Mouse (Mus musculus): Measurements from ENCODE around the gene Col6a6. TPM values are rescaled to one million over a fixed set of nuclear protein-coding genes. Genes with fewer than 3 reads are reported as not detected.

Gene Col6a6
- polyA plus RNA-seq, 1 experiment, result 0.38 TPM

GRCm38 (mm10) chr9:105765891-105766290, 62.1 kb downstream of the Col6a6 start:
- TF ChIP-seq CTCF (IDR thresholded peaks at IDR 0.05; ENCODE audit: borderline replicate concordance, extremely low read depth, insufficient read depth, insufficient read length) (no peak), POLR2A (IDR thresholded peaks at IDR 0.05; ENCODE audit: borderline replicate concordance, extremely low read depth, insufficient read depth, insufficient read length, poor library complexity, severe bottlenecking) (no peak)
- DNase-seq (ENCODE audit: low read depth), result no peak

GRCm38 (mm10) chr9:105764681-105765080, 63.3 kb downstream of the Col6a6 start:
- DNase-seq (ENCODE audit: low read depth), result no peak
- no peak for TF ChIP-seq POLR2A (IDR thresholded peaks at IDR 0.05; ENCODE audit: borderline replicate concordance, extremely low read depth, insufficient read depth, insufficient read length, poor library complexity, severe bottlenecking)
- TF ChIP-seq CTCF (IDR thresholded peaks at IDR 0.05; ENCODE audit: borderline replicate concordance, extremely low read depth, insufficient read depth, insufficient read length), result no peak

- TF ChIP-seq POLR2A (IDR thresholded peaks at IDR 0.05; ENCODE audit: borderline replicate concordance, extremely low read depth, insufficient read depth, insufficient read length, poor library complexity, severe bottlenecking), result no peak
- no peak for TF ChIP-seq CTCF (IDR thresholded peaks at IDR 0.05; ENCODE audit: borderline replicate concordance, extremely low read depth, insufficient read depth, insufficient read length)
- no peak for DNase-seq (ENCODE audit: low read depth)
Measured at GRCm38 (mm10) chr9:105764127-105764526, 63.8 kb downstream of the Col6a6 start.

DNA sequence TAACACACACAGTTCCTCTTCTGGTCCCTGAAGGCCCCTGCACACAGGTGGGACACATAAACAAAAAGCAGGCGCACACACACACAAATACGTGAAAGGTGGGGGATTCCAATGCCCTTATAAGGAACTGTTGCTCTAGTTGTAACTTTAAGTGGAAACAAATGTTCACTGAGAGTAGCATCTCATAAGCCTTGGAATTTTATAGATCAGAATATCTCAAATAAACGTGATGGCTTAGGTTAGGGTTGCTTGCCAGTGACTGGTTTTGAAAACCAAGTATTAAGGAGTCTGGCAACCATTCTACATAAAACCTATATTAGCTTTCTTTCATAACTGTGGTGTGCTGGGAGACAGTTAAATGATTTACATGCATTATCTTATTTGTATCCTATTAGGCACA, 64.3 kb downstream of the Col6a6 start:
- no peak for TF ChIP-seq POLR2A (IDR thresholded peaks at IDR 0.05; ENCODE audit: borderline replicate concordance, extremely low read depth, insufficient read depth, insufficient read length, poor library complexity, severe bottlenecking)
- no peak for TF ChIP-seq CTCF (IDR thresholded peaks at IDR 0.05; ENCODE audit: borderline replicate concordance, extremely low read depth, insufficient read depth, insufficient read length)
- no peak for DNase-seq (ENCODE audit: low read depth)

DNA sequence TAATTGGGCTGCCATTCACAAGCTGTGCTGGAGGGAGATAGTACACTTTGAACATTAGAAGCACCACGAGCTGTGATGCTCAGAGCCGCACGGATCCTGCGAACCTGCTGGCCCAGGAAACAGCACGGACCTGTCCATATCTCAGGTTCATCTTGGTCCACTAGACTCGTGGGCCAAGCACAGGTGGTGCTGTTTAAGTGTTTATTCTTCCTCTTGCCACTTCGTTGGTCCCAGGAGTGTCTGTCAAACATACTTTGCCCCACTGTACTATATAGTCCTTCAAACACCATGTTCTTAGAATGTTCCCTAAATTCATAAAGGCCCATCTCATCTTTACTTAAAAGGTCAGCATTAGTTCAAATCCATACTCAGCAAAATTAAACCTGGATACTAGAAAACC, 65.7 kb downstream of the Col6a6 start:
- no peak for DNase-seq (ENCODE audit: low read depth)

GRCm38 (mm10) chr9:105758861-105759260, 69.1 kb downstream of the Col6a6 start:
- TF ChIP-seq POLR2A (IDR thresholded peaks at IDR 0.05; ENCODE audit: borderline replicate concordance, extremely low read depth, insufficient read depth, insufficient read length, poor library complexity, severe bottlenecking) (no peak), CTCF (IDR thresholded peaks at IDR 0.05; ENCODE audit: borderline replicate concordance, extremely low read depth, insufficient read depth, insufficient read length) (no peak)
- no peak for DNase-seq (ENCODE audit: low read depth)

More for the DNA sequence above, 65.7 kb downstream of the Col6a6 start:
- TF ChIP-seq POLR2A (IDR thresholded peaks at IDR 0.05; ENCODE audit: borderline replicate concordance, extremely low read depth, insufficient read depth, insufficient read length, poor library complexity, severe bottlenecking) (no peak), CTCF (IDR thresholded peaks at IDR 0.05; ENCODE audit: borderline replicate concordance, extremely low read depth, insufficient read depth, insufficient read length) (no peak)

GRCm38 (mm10) chr9:105758173-105758765, 69.7 kb downstream of the Col6a6 start:
- no peak for DNase-seq (ENCODE audit: low read depth)
- TF ChIP-seq POLR2A (IDR thresholded peaks at IDR 0.05; ENCODE audit: borderline replicate concordance, extremely low read depth, insufficient read depth, insufficient read length, poor library complexity, severe bottlenecking), result no peak
- no peak for TF ChIP-seq CTCF (IDR thresholded peaks at IDR 0.05; ENCODE audit: borderline replicate concordance, extremely low read depth, insufficient read depth, insufficient read length)

- DNase-seq (ENCODE audit: low read depth), result no peak
- TF ChIP-seq CTCF (IDR thresholded peaks at IDR 0.05; ENCODE audit: borderline replicate concordance, extremely low read depth, insufficient read depth, insufficient read length), result no peak
- TF ChIP-seq POLR2A (IDR thresholded peaks at IDR 0.05; ENCODE audit: borderline replicate concordance, extremely low read depth, insufficient read depth, insufficient read length, poor library complexity, severe bottlenecking), result no peak
Measured at GRCm38 (mm10) chr9:105754256-105754655, 73.7 kb downstream of the Col6a6 start.

DNA sequence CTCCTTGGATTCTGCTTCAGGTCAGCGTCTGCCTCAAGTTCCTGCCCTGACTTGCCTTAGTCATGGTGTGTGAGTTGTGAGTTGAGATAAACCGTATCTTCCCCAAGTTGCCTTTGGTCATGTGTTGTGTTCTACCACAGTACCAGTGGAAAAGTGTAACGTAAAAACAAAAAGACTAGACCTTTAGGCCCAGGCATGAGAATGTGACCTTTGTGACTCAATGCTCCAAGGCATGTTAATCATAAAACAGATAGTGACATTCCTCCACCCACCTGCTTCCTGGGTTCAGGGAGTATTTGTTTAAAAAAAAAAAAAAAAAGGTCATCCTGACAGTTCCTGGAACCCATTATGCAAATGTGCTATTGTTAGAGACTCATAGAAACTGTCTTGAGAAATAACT, 82.1 kb downstream of the Col6a6 start:
- DNase-seq (ENCODE audit: low read depth), result no peak
- no peak for TF ChIP-seq CTCF (IDR thresholded peaks at IDR 0.05; ENCODE audit: borderline replicate concordance, extremely low read depth, insufficient read depth, insufficient read length)
- TF ChIP-seq POLR2A (IDR thresholded peaks at IDR 0.05; ENCODE audit: borderline replicate concordance, extremely low read depth, insufficient read depth, insufficient read length, poor library complexity, severe bottlenecking), result no peak

DNA sequence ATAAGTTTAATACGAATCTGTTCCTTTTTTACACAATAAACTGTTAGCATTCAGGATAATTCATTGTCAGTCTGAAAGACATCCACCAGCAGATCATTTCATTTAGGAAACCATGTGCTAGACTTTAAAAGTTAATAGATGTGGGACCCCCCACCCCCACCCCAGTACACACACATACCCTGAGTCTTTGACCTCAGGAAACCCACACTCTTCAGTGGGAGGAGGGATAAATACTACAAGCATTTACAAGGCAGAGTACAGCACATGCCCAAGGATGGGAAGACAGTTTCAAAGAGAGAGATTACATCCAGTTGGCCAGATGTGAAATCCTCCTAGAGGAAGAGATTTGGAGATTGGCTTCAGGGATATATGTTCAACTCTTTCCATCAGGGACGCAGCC, 87.5 kb downstream of the Col6a6 start:
- no peak for DNase-seq (ENCODE audit: low read depth)
- TF ChIP-seq CTCF (IDR thresholded peaks at IDR 0.05; ENCODE audit: borderline replicate concordance, extremely low read depth, insufficient read depth, insufficient read length) (no peak), POLR2A (IDR thresholded peaks at IDR 0.05; ENCODE audit: borderline replicate concordance, extremely low read depth, insufficient read depth, insufficient read length, poor library complexity, severe bottlenecking) (no peak)

DNA sequence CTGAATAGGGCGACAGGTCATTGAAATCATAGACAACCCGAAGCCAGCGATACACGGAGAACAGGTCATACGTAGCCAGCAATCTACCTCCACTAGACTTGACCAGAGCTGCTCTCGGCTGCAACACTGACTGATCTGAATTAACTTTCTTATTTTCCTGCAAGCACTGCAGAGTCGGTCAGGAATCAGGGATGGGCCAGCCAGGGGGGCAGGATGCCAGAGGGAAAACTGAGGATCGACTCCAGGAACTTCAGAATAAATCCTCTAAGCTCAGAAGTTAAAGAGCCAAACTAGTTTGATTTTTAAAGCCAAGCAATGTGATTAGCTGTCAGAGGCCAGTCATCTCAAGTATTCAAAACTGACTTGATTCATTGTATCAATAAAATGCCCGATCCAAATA, 88.5 kb downstream of the Col6a6 start:
- DNase-seq (ENCODE audit: low read depth), result no peak
- TF ChIP-seq CTCF (IDR thresholded peaks at IDR 0.05; ENCODE audit: borderline replicate concordance, extremely low read depth, insufficient read depth, insufficient read length) (no peak), POLR2A (IDR thresholded peaks at IDR 0.05; ENCODE audit: borderline replicate concordance, extremely low read depth, insufficient read depth, insufficient read length, poor library complexity, severe bottlenecking) (no peak)

DNA sequence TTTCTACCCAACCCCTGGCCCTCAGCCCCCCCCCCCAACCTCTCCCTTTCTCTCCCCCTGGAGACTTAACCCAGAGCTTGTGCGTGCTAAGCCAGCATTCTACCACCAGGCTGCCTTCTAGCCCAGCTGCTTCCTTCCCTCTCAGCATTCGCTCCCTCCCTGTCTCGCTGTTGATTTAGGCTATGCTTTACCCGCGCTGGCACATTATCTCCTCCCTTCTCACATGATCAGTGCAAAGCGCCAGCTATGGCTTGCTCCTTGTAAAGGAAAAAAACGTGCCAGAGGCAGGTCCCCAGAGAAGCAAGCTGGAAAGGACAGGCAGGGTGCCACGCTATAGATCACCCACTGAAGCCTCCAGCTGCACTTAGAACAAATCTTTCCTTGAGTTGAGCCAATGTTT, 90.5 kb downstream of the Col6a6 start:
- TF ChIP-seq POLR2A (IDR thresholded peaks at IDR 0.05; ENCODE audit: borderline replicate concordance, extremely low read depth, insufficient read depth, insufficient read length, poor library complexity, severe bottlenecking), result no peak
- peak; percentile 22; the same call in 1 of the 2 replicates for TF ChIP-seq CTCF (IDR thresholded peaks at IDR 0.05; ENCODE audit: borderline replicate concordance, extremely low read depth, insufficient read depth, insufficient read length)
- DNase-seq (ENCODE audit: low read depth), result peak; percentile 68

Data from brain, embryonic 14.5 days (tissue).